Mouse (Mus musculus) cerebellum, adult 2 months (tissue): ENCODE measurements around the gene Fam20c.

Experiments used
- CTCF ChIP-seq: fragments of 200-500 bp; IDR thresholded peaks from 2 replicates; pipeline ENCODE4 v1.5.1; 2011; ENCODE audit warnings: low read depth, mild to moderate bottlenecking, control low read depth, low read length, moderate library complexity, borderline replicate concordance; ENCODE audit not compliant: insufficient read depth
- POLR2A ChIP-seq: fragments of 200-500 bp; IDR thresholded peaks from 2 replicates; pipeline ENCODE4 v1.6.1; 2011; ENCODE audit warnings: low read length, control low read depth, borderline replicate concordance; ENCODE audit not compliant: insufficient read depth

- no peak for TF ChIP-seq CTCF
- no peak for TF ChIP-seq POLR2A
Observed at GRCm38 (mm10) chr5:138768704-138769103, 14.4 kb downstream of the Fam20c start.
